Mouse (Mus musculus): ENCODE data around the gene Zfp617. TPM values are rescaled to one million over a fixed set of nuclear protein-coding genes. Genes with fewer than 3 reads are reported as not detected.
A peak's percentile ranks its signal among the peaks of the same experiment; 100 is the strongest.
"Not testable (repeated sequence)": the region's sequence is repeated elsewhere in the genome, so short reads cannot be mapped to it uniquely, and the experiment has no call there.

Gene Zfp617
- 27.4 and 34.3 TPM in 2 replicates for polyA plus RNA-seq (2016; fragmentation: Nextera tagmentation; extraction: Ambion mirVana)

DNA sequence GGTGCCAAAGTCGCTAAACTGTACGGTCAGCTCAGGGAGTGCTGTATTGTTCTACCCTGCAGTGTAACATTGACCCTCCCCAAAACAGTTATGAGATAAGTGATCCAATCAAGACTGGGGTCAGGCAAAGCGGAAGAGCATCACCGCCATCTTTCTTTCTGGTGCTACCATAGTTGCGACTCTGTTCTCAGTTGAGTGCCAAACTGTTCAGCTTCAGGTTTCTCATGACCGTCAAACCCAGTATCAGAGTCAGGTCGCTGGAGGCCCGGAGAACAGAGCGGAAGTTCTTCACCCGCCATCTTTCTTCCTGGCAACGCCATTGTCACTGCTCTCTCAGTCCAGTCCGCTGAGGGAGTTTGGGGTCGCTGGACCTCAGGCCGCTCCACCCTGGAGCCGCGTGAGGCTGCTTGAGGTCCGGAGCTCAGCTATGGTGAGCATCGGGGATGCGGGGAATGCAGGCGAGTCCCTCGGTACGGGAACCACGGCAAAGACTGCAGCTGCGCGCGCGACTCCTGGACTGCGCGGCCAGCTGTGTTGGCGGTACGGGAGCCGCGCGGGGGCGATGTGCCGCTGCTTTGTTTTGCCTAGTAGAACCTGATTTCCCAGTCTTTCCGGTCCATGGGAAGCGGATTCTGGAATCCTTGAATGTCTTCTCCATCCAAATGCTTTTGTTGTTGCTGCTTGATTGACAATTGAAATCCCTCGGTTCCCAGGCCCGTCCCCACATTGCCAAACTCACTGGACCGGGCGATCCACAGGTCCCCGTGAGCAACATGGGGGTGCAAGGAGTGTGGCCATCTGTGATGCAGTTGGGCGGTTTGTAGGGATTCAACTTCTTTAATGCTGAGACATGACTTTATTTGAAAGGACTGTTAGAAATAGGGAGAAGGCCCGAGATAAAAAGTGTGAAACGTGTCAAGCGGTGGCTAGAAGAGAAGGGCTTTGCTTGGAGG, at the start of gene Zfp617, which contains the start of gene Zfp882:
Zfp617 (plus strand) TSS at position 327 of the 953 bp plus-strand sequence.
Zfp882 (plus strand) TSS at position 300 of the 953 bp plus-strand sequence.
- H3K4me3 ChIP-seq: peak within 1 kb of the TSS; percentile 71
- no peaks in the 10 kb centered on the region for H3K4me1 ChIP-seq
- 7% methylated on average over 47 of the region's 47 CpGs for WGBS
- peaks cover 8% of the 10 kb centered on the region for H3K36me3 ChIP-seq
- peak; percentile 91 for DNase-seq (ENCODE audit: low spot score)
- no peaks in the 10 kb centered on the region for H3K27me3 ChIP-seq (ENCODE audit: low read depth, poor library complexity, severe bottlenecking)
- peak within 1 kb of the TSS; percentile 97 for H3K27ac ChIP-seq
- H3K9me3 ChIP-seq (replicated peaks): no peaks in the 10 kb centered on the region

DNA sequence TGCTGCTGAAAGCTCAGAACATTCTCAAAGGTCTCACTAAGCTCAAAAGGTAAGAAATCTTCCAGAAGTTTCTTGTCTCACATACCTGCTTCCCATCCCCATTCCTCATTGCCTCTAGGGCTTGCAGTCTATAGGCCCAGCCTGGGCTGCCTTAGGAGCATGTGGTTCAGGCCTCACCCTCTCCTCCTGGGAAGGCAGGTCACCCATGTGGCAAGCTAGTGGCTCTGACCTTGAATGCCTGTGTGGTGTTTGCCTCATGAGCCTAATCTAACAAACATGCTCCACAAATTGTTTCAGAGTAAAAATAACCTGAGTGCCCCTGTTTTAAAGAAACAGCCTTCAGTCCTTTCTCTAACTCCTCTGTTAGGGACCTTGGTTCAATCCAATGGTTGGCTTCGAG, 46.9 kb upstream of the Zfp617 start:
- not testable (repeated sequence) for H3K27ac ChIP-seq; H3K36me3 ChIP-seq; H3K4me3 ChIP-seq; H3K4me1 ChIP-seq; DNase-seq (ENCODE audit: low spot score); H3K9me3 ChIP-seq (replicated peaks); H3K27me3 ChIP-seq (ENCODE audit: low read depth, poor library complexity, severe bottlenecking)
- 83% methylated on average over 1 of the region's 1 CpGs for WGBS

DNA sequence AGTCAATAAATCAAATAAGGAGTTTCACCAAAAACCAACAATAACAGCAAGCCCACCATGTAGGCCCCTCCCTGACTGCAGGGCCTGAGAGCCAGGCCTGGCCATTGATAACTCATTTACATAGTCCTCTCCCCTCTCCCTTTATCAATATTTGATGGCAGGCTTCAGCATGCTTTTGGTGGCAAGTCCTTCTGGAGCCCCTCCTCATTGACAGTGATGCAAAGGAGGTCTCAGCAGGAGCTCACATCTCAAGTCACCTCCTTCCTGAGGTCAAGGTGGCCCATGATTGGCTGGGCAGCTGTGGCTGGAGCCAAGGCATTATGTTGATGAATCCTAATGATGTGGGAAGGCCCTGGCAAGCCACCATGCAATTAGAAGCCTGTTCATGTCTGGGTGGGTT, 46.4 kb upstream of the Zfp617 start:
- H3K36me3 ChIP-seq; H3K27ac ChIP-seq; H3K4me3 ChIP-seq; H3K27me3 ChIP-seq (ENCODE audit: low read depth, poor library complexity, severe bottlenecking); DNase-seq (ENCODE audit: low spot score); H3K9me3 ChIP-seq (replicated peaks); H3K4me1 ChIP-seq: not testable (repeated sequence)

DNA sequence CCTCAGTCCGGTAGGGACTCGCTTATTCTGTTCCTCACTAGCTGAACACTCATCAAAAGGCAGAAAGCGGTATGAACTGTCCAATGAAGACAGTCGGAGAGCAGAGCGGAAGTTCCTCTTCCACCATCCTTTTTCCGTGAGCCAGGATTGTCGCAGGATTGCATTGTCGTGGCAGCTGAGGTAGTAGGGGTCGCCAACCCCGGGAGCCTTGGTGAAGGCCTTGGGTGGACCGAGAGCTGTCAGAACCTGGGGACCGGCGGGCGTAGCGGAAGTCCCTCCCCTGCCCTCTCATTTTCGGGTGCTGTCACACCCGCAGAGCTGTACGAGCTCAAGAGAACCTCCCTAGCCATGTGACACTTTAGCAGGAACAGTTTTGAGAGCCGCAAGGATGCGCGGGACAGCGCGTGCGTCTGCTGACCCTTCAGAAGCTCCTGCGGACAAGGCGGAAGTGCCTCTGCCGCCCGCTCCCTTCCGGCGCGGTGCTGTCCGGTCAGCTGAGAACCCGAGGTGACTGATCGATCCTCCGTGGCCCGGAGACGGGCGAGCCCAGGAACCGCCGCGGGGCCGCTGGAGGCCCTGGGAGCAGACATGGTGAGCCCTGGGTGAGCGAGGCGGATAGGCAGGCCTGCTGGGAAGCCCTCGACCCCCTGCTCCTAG, 26.7 kb upstream of the Zfp617 start, which contains the start of gene Zfp709:
Zfp709 (plus strand) TSS at position 402 of the 657 bp plus-strand sequence.
- Histone ChIP-seq H3K36me3 (peaks cover 20% of the 10 kb centered on the region), H3K27ac (peak within 1 kb of the TSS; percentile 89), H3K27me3 (ENCODE audit: low read depth, poor library complexity, severe bottlenecking) (0 out of 2 replicates have a peak, but pooled peaks cover 6% of the 10 kb centered on the region), H3K9me3 (replicated peaks) (peaks cover 3% of the 10 kb centered on the region), H3K4me1 (peaks cover 11% of the 10 kb centered on the region), H3K4me3 (peak within 1 kb of the TSS; percentile 68)
- DNase-seq (ENCODE audit: low spot score): peak; percentile 71
- 8% methylated on average over 45 of the region's 45 CpGs for WGBS

DNA sequence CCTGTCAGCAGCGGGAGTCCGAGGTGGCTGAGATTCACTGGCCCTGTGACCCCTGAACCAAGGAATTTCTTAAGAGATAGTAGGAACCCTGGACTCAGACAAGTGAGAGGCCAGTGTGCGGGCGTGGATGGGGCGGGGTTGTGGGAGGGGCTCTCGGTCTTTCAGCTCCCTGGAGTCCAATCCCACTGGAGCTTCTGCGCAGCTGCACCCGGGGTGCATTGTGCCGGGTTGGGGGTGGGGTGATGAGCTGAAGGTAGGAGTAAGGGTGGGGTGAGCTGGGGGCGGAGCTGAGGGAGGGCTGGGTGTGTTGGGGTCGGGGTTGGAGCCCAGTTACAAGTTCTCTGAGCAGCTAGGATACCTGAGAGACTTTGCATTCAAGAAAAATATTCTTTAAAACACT, 7.8 kb upstream of the Zfp617 start:
- H3K27ac ChIP-seq; H3K27me3 ChIP-seq (ENCODE audit: low read depth, poor library complexity, severe bottlenecking); H3K9me3 ChIP-seq (replicated peaks); H3K4me3 ChIP-seq; H3K4me1 ChIP-seq; H3K36me3 ChIP-seq; DNase-seq (ENCODE audit: low spot score): not testable (repeated sequence)
- WGBS: 51% methylated on average over 11 of the region's 11 CpGs

DNA sequence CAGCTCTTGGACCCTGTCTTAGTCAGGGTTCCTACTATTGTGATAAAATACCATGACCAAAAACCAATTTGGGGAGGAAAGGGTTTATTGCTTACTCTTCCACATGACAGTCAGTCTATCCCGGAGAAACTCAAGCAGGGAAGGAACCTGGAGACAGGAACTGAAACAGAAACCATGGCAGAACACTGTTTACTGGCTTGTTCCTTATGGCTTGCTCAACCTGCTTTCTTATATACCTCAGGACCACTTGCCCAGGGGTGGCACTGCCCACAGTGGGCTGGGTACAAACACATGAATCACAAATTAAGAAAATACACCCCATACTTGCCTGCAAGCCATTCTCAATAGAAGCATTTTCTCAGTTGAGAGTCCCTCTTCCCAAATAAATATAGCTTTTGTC, 5.4 kb upstream of the Zfp617 start:
- H3K9me3 ChIP-seq (replicated peaks); H3K27ac ChIP-seq; H3K27me3 ChIP-seq (ENCODE audit: low read depth, poor library complexity, severe bottlenecking); DNase-seq (ENCODE audit: low spot score); H3K4me1 ChIP-seq; H3K4me3 ChIP-seq; H3K36me3 ChIP-seq: not testable (repeated sequence)
- WGBS: 87% methylated on average over 1 of the region's 1 CpGs

DNA sequence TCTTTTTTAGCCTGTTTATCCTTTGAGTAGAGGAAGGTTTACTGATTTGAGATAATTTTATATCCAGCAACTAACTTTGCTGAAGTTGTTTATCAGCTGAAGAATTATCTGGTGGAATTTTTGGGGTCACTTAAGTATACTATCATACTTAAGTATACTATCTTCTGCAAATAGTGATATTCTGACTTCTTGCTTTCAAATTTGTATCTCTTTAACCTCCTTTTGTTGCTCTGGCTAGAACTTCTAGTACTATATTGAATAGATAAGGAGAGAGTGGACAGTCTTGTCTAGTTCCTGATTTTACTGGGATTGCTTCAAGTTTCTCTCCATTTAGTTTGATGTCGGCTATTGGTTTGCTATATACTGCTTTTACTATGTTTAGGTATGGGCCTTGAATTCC, 1.6 kb upstream of the Zfp617 start:
- Histone ChIP-seq H3K9me3 (replicated peaks) (no peaks in the 10 kb centered on the region), H3K27ac (no peak overlapping the region), H3K4me1 (no peaks in the 10 kb centered on the region), H3K4me3 (no peak overlapping the region), H3K27me3 (ENCODE audit: low read depth, poor library complexity, severe bottlenecking) (no peaks in the 10 kb centered on the region), H3K36me3 (no peaks in the 10 kb centered on the region)
- whole genome bisulfite sequencing: 93% methylated on average over 1 of the region's 1 CpGs
- DNase-seq (ENCODE audit: low spot score): no peak

DNA sequence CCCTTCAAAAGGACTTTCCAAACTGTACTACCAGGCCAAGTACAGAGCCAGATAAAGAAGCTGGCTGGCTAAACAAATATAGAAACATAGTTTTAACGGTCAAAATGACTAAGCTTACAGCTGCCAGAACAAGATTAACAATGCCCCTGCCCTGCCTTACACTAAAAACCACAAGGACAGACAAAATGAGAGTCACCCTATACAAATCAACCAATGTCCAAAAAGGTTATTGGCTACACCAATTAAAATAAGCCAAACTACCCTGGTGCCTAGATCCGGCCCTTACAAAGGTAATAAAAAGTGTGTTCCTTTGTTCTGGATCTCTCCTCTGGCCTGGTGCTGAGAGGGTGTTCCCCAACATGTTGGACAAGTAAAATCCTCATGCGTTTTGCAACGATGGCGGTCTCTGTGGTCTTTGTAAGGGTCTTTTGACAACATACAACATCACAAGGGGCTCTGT, 607 bp upstream of the Zfp617 start:
- DNase-seq (ENCODE audit: low spot score): no peak
- H3K4me3 ChIP-seq: peak overlapping the region; percentile 71
- H3K27me3 ChIP-seq (ENCODE audit: low read depth, poor library complexity, severe bottlenecking): no peaks in the 10 kb centered on the region
- WGBS: 97% methylated on average over 5 of the region's 5 CpGs
- no peaks in the 10 kb centered on the region for H3K9me3 ChIP-seq (replicated peaks)
- H3K36me3 ChIP-seq: 0 out of 2 replicates have a peak, but pooled peaks cover under 1% of the 10 kb centered on the region
- no peaks in the 10 kb centered on the region for H3K4me1 ChIP-seq
- H3K27ac ChIP-seq: peak overlapping the region; percentile 97

DNA sequence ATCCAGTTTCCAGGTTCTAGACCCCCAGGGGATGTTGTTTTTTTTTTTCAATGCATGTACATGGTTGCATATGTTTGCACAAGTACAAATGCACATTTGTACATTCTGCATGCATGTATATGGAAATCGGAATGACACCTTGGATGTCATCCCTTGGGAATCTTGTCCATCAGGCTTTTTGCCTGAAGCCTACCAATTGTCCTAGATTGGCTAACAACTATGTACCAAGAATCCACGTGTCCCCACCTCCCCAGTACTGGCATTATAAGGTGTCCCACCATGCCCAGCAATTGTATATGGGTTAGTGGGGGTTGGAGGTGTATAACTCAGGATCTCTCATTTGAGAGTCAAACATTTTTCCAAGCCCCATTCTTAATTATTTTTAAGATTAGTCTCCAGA, 3.9 kb downstream of the Zfp617 start:
- DNase-seq (ENCODE audit: low spot score): no peak
- WGBS: 82% methylated on average over 2 of the region's 2 CpGs
- Histone ChIP-seq H3K9me3 (replicated peaks) (no peaks in the 10 kb centered on the region), H3K36me3 (peaks cover 40% of the 10 kb centered on the region), H3K27me3 (ENCODE audit: low read depth, poor library complexity, severe bottlenecking) (no peaks in the 10 kb centered on the region), H3K4me3 (no peak overlapping the region), H3K4me1 (no peaks in the 10 kb centered on the region), H3K27ac (no peak overlapping the region)

DNA sequence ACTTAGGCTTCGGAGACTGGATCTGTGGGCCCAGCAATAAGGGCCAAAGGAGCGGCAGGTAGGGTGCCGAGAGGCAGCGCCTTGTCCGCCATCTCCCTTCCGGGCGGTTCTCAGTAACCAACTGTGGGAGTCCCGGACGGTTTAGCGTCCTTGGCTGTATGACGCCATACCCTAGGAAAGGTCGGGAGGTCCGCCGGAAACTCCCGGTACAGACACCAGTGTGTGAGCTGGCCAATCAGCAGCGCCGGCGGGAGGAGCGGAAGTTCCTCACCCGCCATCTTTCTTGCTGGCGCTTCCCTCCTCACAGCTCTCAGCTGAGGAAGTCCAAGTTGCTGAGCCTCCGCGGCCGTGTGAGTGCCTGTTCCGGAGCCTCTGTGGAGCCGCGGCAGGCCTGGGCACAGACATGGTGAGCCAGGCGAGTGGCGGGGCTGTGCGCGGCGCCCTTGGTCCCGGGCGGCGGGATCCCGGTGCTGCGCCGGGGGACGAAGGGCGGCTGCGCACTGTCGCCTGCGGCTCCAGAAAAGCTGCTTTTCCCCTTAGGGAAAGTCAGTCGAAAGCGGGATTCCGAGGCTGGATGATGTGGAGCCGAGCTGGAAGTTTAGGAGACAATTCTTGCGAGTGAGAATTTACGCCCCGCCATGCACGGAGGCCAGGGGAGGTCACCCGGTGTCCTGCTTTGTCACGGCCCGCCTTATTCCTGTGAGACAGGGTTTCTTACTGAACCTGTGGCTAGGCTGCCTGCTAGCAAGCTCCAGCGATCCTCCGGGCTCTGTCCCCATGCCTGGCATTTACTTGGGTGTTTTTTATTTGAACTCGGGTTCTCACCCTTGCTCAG, 14.3 kb downstream of the Zfp617 start:
- H3K4me3 ChIP-seq: peak overlapping the region; percentile 79
- WGBS: under 1% methylated on average over 57 of the region's 57 CpGs
- peak; percentile 94 for DNase-seq (ENCODE audit: low spot score)
- H3K4me1 ChIP-seq: no peaks in the 10 kb centered on the region; the same call in 1 of the 2 replicates
- H3K36me3 ChIP-seq: peaks cover 37% of the 10 kb centered on the region
- no peaks in the 10 kb centered on the region for H3K27me3 ChIP-seq (ENCODE audit: low read depth, poor library complexity, severe bottlenecking)
- H3K27ac ChIP-seq: peak overlapping the region; percentile 96
- no peaks in the 10 kb centered on the region for H3K9me3 ChIP-seq (replicated peaks)

DNA sequence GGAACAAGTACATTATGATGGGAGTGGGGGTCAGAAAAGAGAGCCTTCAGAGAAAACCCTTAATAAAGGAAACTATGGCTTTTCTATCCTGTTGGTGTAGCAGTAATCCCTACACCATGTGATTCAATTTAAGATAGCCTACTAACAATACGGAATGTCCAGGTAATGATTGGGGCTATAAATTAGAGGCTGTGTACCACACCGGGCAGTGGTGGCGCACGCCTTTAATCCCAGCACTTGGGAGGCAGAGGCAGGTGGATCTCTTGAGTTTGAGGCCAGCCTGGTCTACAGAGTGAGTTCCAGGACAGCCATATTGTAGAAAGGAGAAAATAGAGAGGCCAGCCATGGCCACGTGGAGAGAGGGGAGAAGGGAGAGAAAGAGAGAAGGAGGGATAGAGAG, 17.4 kb downstream of the Zfp617 start:
- DNase-seq (ENCODE audit: low spot score): no peak

DNA sequence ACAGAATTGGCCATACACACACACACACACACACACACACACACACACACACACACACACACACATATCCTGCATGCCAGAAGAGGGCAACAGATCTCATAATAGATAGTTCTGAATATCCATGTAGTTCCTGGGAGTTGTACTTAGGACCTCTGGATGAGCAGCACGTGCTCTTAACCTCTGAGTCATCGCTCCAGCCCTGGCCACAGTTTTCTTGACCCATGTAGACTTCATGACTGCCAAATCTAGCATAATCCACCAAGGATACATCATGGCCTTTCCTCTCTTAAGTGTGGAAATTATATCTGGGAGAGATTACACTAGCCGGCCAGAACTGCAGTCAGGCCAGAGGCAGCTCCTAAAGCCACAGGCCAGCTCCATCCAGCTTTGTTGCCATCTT, 18.1 kb downstream of the Zfp617 start:
- DNase-seq (ENCODE audit: low spot score): no peak
- H3K27ac ChIP-seq: no peak overlapping the region
- H3K4me1 ChIP-seq: no peaks in the 10 kb centered on the region; the same call in 1 of the 2 replicates
- WGBS: 96% methylated on average over 3 of the region's 3 CpGs
- no peaks in the 10 kb centered on the region for H3K27me3 ChIP-seq (ENCODE audit: low read depth, poor library complexity, severe bottlenecking)
- H3K36me3 ChIP-seq: peaks cover 66% of the 10 kb centered on the region
- 0 out of 2 replicates have a peak, but pooled peaks cover under 1% of the 10 kb centered on the region for H3K9me3 ChIP-seq (replicated peaks)
- no peak overlapping the region for H3K4me3 ChIP-seq

More for the DNA sequence above, 17.4 kb downstream of the Zfp617 start:
- Histone ChIP-seq H3K9me3 (replicated peaks) (no peaks in the 10 kb centered on the region), H3K36me3 (peaks cover 59% of the 10 kb centered on the region), H3K4me1 (no peaks in the 10 kb centered on the region; the same call in 1 of the 2 replicates), H3K27ac (no peak overlapping the region), H3K4me3 (no peak overlapping the region), H3K27me3 (ENCODE audit: low read depth, poor library complexity, severe bottlenecking) (no peaks in the 10 kb centered on the region)
- 95% methylated on average over 5 of the region's 5 CpGs for WGBS
